Mouse (Mus musculus): ENCODE data around the gene Prdm9. TPM values are rescaled to one million over a fixed set of nuclear protein-coding genes. Genes with fewer than 3 reads are reported as not detected.

Prdm9 gene
- polyA plus RNA-seq, 1 experiment from 2014 or later = 2.1 TPM

DNA sequence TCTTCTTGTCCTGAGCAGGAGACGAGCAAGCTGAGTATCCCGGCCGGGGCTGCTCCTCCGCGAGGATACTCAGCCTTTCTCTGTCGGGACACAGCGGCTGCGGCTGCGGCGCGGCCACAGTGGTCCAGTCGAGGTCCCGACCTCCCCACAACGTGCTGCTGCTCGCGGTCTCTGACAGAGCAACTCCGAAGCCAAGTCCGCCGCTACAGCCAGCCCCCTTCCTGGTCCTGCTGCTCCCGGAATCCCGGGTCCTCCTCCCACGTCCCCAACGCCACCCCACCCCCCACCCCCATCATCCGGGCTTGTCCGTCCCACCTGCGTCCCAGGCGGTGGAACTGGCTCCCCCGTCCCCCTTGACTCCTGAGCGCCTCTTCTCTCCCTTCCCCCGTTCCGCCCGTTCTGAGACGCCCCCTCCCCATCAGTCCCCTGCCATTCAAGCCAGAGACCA, 27.7 kb downstream of the Prdm9 start:
- peak; percentile 58; the same call in 1 of the 2 replicates for ATAC-seq

DNA sequence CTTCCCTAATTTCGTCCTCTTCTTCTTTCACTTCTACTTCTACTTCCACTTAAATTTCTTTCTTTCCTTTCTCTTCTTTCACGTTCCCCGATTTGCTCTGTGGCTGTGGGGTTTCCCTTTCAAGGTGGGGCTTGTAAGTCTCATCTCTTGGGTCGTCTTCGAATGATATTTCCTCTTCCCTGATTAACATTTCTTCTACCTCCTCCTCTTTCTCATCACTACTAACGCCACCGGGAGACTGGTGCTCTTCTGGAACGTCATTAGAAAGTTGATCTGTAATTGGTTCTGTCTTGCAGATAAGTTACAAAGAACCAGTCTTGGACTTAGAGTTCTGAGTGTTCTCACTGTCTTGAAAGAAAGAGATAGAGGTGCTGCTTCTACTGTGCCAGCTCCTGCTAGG, 28.2 kb downstream of the Prdm9 start:
- Histone ChIP-seq H3K4me2 (ENCODE audit: low read length) (peak overlapping the region; percentile 98), H3K27me3 (ENCODE audit: control insufficient read depth, insufficient read depth, low read depth, low read length) (peaks cover 4% of the 10 kb centered on the region; the same call in 1 of the 2 replicates), H3K4me1 (ENCODE audit: control insufficient read depth, insufficient read depth, low read length) (no peaks in the 10 kb centered on the region; the same call in 1 of the 2 replicates), H3K9me3 (replicated peaks; ENCODE audit: control insufficient read depth, low read length, poor library complexity, severe bottlenecking) (no peaks in the 10 kb centered on the region), H3K4me3 (ENCODE audit: low read depth, low read length) (peak overlapping the region; percentile 56), H3K36me3 (ENCODE audit: control insufficient read depth, insufficient read depth, low read length) (no peaks in the 10 kb centered on the region), H3K9ac (ENCODE audit: low read depth, low read length) (peak overlapping the region; percentile 74; the same call in 1 of the 2 replicates), H3K27ac (ENCODE audit: low read length) (no peak overlapping the region)
- ATAC-seq = no peak
- 18% methylated on average over 8 of the region's 8 CpGs for WGBS

More for the DNA sequence above, 27.7 kb downstream of the Prdm9 start:
- H3K9ac ChIP-seq (ENCODE audit: low read depth, low read length) = peak overlapping the region; percentile 74
- peak overlapping the region; percentile 56 for H3K4me3 ChIP-seq (ENCODE audit: low read depth, low read length)
- no peaks in the 10 kb centered on the region for H3K36me3 ChIP-seq (ENCODE audit: control insufficient read depth, insufficient read depth, low read length)
- WGBS = 1% methylated on average over 33 of the region's 33 CpGs
- H3K27ac ChIP-seq (ENCODE audit: low read length) = no peak overlapping the region
- H3K27me3 ChIP-seq (ENCODE audit: control insufficient read depth, insufficient read depth, low read depth, low read length) = peaks cover 4% of the 10 kb centered on the region; the same call in 1 of the 2 replicates
- H3K9me3 ChIP-seq (replicated peaks; ENCODE audit: control insufficient read depth, low read length, poor library complexity, severe bottlenecking) = no peaks in the 10 kb centered on the region
- H3K4me2 ChIP-seq (ENCODE audit: low read length) = peak overlapping the region; percentile 98
- no peaks in the 10 kb centered on the region; the same call in 1 of the 2 replicates for H3K4me1 ChIP-seq (ENCODE audit: control insufficient read depth, insufficient read depth, low read length)

DNA sequence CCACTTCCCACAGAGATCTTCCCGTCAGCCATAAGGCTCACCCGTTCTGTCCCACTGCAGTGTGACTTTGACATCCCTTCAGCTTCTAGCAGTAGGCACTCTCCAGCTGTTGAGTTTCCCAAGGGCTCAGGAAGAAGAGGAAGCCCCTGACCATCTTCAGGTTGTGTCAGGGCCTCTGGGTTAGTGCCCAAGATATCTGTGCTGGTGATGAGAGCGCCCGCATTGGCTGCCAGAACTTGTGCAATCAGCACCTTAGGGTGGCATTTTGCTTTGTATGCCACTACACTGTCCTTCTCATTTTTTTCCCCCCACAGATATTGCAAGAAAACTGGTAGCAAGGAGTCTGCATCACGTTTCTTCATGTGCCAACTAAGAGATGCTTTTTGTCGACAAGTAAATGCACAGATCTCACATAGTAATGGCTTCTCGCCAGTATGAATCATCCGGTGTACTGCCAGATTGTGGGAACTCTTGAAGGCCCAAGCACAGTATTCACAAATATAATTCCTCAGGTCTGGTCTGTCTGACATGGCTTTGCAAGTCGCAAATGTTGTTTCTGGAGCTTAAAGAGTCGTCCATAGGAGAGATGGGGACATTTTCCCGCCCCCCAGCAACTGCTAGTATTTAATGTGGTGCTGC, 28.9 kb downstream of the Prdm9 start:
- no peaks in the 10 kb centered on the region for H3K36me3 ChIP-seq (ENCODE audit: control insufficient read depth, insufficient read depth, low read length)
- H3K27ac ChIP-seq (ENCODE audit: low read length) = no peak overlapping the region
- H3K9me3 ChIP-seq (replicated peaks; ENCODE audit: control insufficient read depth, low read length, poor library complexity, severe bottlenecking) = no peaks in the 10 kb centered on the region
- WGBS = 67% methylated on average over 11 of the region's 11 CpGs
- no peaks in the 10 kb centered on the region; the same call in 1 of the 2 replicates for H3K4me1 ChIP-seq (ENCODE audit: control insufficient read depth, insufficient read depth, low read length)
- no peak overlapping the region for H3K4me2 ChIP-seq (ENCODE audit: low read length)
- no peak overlapping the region for H3K4me3 ChIP-seq (ENCODE audit: low read depth, low read length)
- no peak overlapping the region for H3K9ac ChIP-seq (ENCODE audit: low read depth, low read length)
- H3K27me3 ChIP-seq (ENCODE audit: control insufficient read depth, insufficient read depth, low read depth, low read length) = peaks cover 4% of the 10 kb centered on the region; the same call in 1 of the 2 replicates
- no peak for ATAC-seq

DNA sequence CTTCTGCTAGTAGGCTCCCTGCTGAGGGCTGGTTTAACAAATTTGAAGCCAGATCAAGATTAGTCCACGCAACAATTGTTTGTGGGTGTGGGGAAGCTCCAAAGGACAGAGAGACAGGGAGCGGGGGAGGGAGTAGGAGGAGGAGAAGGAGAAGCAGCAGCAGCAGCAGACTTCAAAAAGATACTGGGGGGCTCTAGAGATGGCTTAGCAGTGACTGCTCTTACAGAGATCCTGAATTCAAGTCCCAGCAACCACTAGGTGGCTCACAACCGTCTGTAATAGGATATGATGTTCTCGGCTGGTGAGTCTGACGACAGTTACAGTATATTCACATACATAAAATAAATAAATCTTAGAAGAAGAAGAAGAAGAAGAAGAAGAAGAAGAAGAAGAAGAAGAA, 34.0 kb downstream of the Prdm9 start:
- peaks cover 15% of the 10 kb centered on the region for H3K4me1 ChIP-seq (ENCODE audit: control insufficient read depth, insufficient read depth, low read length)
- H3K9me3 ChIP-seq (replicated peaks; ENCODE audit: control insufficient read depth, low read length, poor library complexity, severe bottlenecking) = no peaks in the 10 kb centered on the region
- 0% methylated on average over 5 of the region's 5 CpGs for WGBS
- ATAC-seq = no peak
- no peak overlapping the region for H3K27ac ChIP-seq (ENCODE audit: low read length)
- H3K4me2 ChIP-seq (ENCODE audit: low read length) = no peak overlapping the region
- H3K4me3 ChIP-seq (ENCODE audit: low read depth, low read length) = no peak overlapping the region
- no peaks in the 10 kb centered on the region for H3K27me3 ChIP-seq (ENCODE audit: control insufficient read depth, insufficient read depth, low read depth, low read length)
- H3K36me3 ChIP-seq (ENCODE audit: control insufficient read depth, insufficient read depth, low read length) = no peaks in the 10 kb centered on the region
- H3K9ac ChIP-seq (ENCODE audit: low read depth, low read length) = no peak overlapping the region

DNA sequence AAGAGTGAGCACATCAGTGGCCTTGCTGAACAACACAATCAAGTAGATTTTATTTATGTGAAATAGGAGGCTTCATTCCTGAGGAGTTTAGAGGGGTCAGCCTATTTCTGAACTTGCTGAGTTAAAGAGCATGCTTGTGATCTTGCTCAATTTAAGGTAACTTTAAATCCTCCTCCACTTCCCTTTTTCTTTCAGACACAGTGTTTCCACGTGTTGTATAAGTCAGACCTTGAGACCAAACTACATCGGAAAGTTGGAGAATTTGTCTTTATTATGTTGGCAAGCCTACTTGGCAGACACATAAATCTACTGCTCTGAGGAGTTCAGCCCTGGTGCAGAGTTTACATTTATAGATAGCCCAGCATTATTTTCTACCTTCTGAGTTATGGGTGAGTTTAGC, 35.3 kb downstream of the Prdm9 start:
- 89% methylated on average over 2 of the region's 2 CpGs for WGBS
- Histone ChIP-seq H3K27ac (ENCODE audit: low read length) (no peak overlapping the region), H3K4me2 (ENCODE audit: low read length) (no peak overlapping the region), H3K4me1 (ENCODE audit: control insufficient read depth, insufficient read depth, low read length) (peaks cover 15% of the 10 kb centered on the region), H3K36me3 (ENCODE audit: control insufficient read depth, insufficient read depth, low read length) (peaks cover 6% of the 10 kb centered on the region; the same call in 1 of the 2 replicates), H3K9me3 (replicated peaks; ENCODE audit: control insufficient read depth, low read length, poor library complexity, severe bottlenecking) (no peaks in the 10 kb centered on the region), H3K9ac (ENCODE audit: low read depth, low read length) (no peak overlapping the region), H3K4me3 (ENCODE audit: low read depth, low read length) (no peak overlapping the region), H3K27me3 (ENCODE audit: control insufficient read depth, insufficient read depth, low read depth, low read length) (no peaks in the 10 kb centered on the region)
- ATAC-seq = no peak

DNA sequence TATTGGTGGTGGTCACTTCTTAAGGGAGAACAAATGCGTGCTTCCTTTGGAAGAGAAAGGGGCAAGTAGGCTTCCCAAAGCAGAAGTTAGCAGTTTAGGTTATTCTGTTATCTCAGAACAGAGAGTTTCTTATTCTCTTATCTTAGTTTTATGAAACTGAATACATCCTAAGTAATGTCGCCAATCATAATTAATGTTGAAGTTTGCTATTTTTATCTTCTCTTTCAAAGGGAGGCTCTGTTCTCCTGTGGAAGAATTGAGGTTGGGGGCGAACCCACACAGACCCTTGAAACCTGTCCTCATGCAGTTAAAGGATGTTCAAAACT, 36.4 kb downstream of the Prdm9 start:
- Histone ChIP-seq H3K4me1 (ENCODE audit: control insufficient read depth, insufficient read depth, low read length) (peaks cover 15% of the 10 kb centered on the region), H3K36me3 (ENCODE audit: control insufficient read depth, insufficient read depth, low read length) (peaks cover 6% of the 10 kb centered on the region; the same call in 1 of the 2 replicates), H3K9ac (ENCODE audit: low read depth, low read length) (peak overlapping the region; percentile 81), H3K27me3 (ENCODE audit: control insufficient read depth, insufficient read depth, low read depth, low read length) (no peaks in the 10 kb centered on the region), H3K9me3 (replicated peaks; ENCODE audit: control insufficient read depth, low read length, poor library complexity, severe bottlenecking) (no peaks in the 10 kb centered on the region), H3K27ac (ENCODE audit: low read length) (0 out of 2 replicates have a peak overlapping the region, but pooled peaks have one; percentile 79), H3K4me3 (ENCODE audit: low read depth, low read length) (peak overlapping the region; percentile 95), H3K4me2 (ENCODE audit: low read length) (peak overlapping the region; percentile 82)
- 62% methylated on average over 3 of the region's 3 CpGs for WGBS
- ATAC-seq = no peak

DNA sequence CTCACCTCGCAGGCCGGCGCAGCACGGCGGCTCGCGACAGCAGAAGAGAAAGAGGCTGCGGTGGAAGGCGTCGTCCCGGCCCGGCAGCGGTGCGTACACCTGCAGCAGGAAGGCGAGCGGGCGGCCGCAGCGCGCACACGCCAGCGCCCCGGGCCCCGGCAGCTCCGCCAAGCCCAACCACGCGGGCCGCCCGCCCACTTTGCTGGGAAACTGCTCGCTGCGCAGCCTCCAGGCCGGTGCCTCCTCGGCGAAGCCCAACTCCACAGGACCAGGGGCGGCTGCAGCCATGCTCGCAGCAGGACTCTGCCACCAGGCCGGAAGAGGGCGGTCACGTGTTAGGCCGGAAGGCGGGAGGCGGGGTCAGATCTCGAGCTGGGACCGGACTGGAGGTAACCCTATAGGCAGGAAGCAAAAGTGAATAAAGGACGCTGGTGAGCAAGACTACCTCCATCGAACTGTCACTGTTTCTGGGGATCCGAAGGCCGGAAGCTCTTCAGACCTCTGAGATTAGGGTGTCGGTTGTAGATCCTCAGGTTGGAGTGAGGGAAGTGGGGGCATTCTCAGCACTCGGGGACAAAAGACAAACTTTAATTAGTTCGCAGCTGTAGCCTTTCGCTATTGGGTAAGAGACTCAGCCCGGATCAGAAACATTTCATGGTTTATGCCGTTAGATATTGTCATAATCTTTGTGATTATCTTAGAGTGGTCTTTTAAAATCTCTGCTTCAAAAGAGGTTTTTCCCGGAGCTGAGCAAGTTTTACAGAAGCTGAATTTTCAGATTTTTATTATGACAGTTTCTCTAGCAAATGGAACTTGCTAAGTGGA, 37.0 kb downstream of the Prdm9 start, which contains the start of gene Pdcd2:
Gene Pdcd2 (minus strand): TSS at position 316 of the 825 bp plus-strand sequence.
- Histone ChIP-seq H3K4me3 (ENCODE audit: low read depth, low read length) (peak within 1 kb of the TSS; percentile 95), H3K27ac (ENCODE audit: low read length) (peak within 1 kb of the TSS; percentile 79), H3K9me3 (replicated peaks; ENCODE audit: control insufficient read depth, low read length, poor library complexity, severe bottlenecking) (no peaks in the 10 kb centered on the region), H3K4me2 (ENCODE audit: low read length) (peak within 1 kb of the TSS; percentile 82), H3K9ac (ENCODE audit: low read depth, low read length) (peak within 1 kb of the TSS; percentile 81), H3K36me3 (ENCODE audit: control insufficient read depth, insufficient read depth, low read length) (peaks cover 6% of the 10 kb centered on the region; the same call in 1 of the 2 replicates), H3K27me3 (ENCODE audit: control insufficient read depth, insufficient read depth, low read depth, low read length) (no peaks in the 10 kb centered on the region), H3K4me1 (ENCODE audit: control insufficient read depth, insufficient read depth, low read length) (peaks cover 15% of the 10 kb centered on the region)
- peak; percentile 98 for ATAC-seq
- WGBS = under 1% methylated on average over 55 of the region's 55 CpGs

DNA sequence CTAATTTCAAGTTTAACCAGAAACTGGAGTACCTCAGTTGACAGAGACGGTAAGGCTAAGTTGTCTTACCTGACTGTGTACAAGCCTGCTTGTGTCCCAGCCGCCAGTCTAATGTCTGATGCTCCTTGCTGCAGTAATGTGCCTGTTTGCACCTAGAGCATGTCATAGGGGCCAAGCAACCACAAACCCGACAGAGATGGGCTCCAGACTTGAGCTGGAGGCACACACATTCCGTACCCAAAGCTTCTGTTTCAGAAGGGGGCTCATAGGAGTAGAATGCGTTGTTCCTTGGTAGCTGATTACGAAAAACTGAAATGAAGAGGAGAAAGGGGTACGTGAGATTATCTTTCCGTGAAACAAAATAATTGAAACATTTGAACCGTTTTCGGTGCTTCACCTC, 37.9 kb downstream of the Prdm9 start:
- WGBS = 12% methylated on average over 10 of the region's 10 CpGs
- no peak for ATAC-seq
- Histone ChIP-seq H3K4me1 (ENCODE audit: control insufficient read depth, insufficient read depth, low read length) (peaks cover 15% of the 10 kb centered on the region), H3K9me3 (replicated peaks; ENCODE audit: control insufficient read depth, low read length, poor library complexity, severe bottlenecking) (no peaks in the 10 kb centered on the region), H3K4me2 (ENCODE audit: low read length) (peak overlapping the region; percentile 82), H3K36me3 (ENCODE audit: control insufficient read depth, insufficient read depth, low read length) (peaks cover 8% of the 10 kb centered on the region; the same call in 1 of the 2 replicates), H3K4me3 (ENCODE audit: low read depth, low read length) (peak overlapping the region; percentile 95), H3K9ac (ENCODE audit: low read depth, low read length) (peak overlapping the region; percentile 81), H3K27me3 (ENCODE audit: control insufficient read depth, insufficient read depth, low read depth, low read length) (no peaks in the 10 kb centered on the region), H3K27ac (ENCODE audit: low read length) (peak overlapping the region; percentile 26; the same call in 1 of the 2 replicates)
